ENCODE assay signal across 9 mouse cellular contexts in the genomic region with DNA sequence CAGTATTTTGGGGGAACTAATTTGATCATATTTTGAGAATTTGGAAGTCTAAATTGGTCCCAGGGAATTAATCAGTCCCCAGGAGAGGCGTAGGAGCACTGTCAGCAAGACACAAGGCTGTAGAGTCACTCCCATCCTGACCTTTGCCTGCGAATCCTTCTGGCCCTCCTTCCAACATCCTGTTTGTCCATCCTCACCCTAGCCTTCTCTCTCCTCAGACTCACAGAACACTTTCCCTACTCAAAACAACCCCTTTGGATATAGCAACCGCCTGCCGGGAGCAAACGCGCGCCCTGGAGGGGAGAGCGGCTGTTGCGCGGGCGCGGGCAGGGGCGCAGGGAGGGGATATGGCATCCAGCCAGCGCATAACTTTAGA. TPM values are rescaled to one million over a fixed set of nuclear protein-coding genes. Genes with fewer than 3 reads are reported as not detected.
A peak's percentile ranks its signal among the peaks of the same experiment; 100 is the strongest.
DNase-seq lines count a peak whose midpoint lies in the region; ATAC-seq lines count a peak whose summit lies in the region.
"Had no signal": no experiment of that assay in that cellular context is flagged by ENCODE, and none has a peak within 500 bp of the region (broad histone marks: within the 10 kb centered on the region; RNA-seq: fewer than 3 reads in every experiment).

No protein-coding gene starts in this region.

- peak; percentile 58 to 65 for DNase-seq in cerebellum, postnatal 10 days
- peak; percentile 52 for DNase-seq in CD4-positive, CD25-positive, alpha-beta regulatory T cell, adult 2 months (ENCODE audit: low read depth, low spot score)
- DNase-seq in embryonic facial prominence, embryonic 14.5 days (ENCODE audit: low spot score), result peak; percentile 35
- DNase-seq in heart, postnatal 4 days, result peak; percentile 31
- DNase-seq in limb, embryonic 11.5 days (ENCODE audit: low spot score), result peak; percentile 30
- peak; percentile 27 for DNase-seq in naive thymus-derived CD4-positive, alpha-beta T cell, adult 2 months (ENCODE audit: low read depth)
- DNase-seq in spleen, postnatal 14 days (ENCODE audit: low spot score in 2 of 2), result no peak

- no peaks in the 10 kb centered on the region for H3K9me3 ChIP-seq in embryonic facial prominence, embryonic 14.5 days (ENCODE audit: control insufficient read depth, low read length)
- H3K9me3 ChIP-seq in limb, embryonic 11.5 days (ENCODE audit: control insufficient read depth, low read length), result no peaks in the 10 kb centered on the region

- 7% methylated on average over 14 of the region's 14 CpGs for WGBS in embryonic facial prominence, embryonic 14.5 days
- WGBS in limb, embryonic 11.5 days, result 19% methylated on average over 14 of the region's 14 CpGs

- H3K27ac ChIP-seq in embryonic facial prominence, embryonic 14.5 days (replicated peaks; ENCODE audit: low read depth, low read length), result no peak overlapping the region
- H3K27ac ChIP-seq in limb, embryonic 11.5 days (replicated peaks; ENCODE audit: low read depth, low read length), result no peak overlapping the region

- peak overlapping the region; percentile 36 for H3K4me3 ChIP-seq in embryonic facial prominence, embryonic 14.5 days (ENCODE audit: low read depth, low read length)
- no peak overlapping the region for H3K4me3 ChIP-seq in limb, embryonic 11.5 days (ENCODE audit: low read depth, low read length)

- no peak for ATAC-seq in cerebellum, adult (ENCODE audit: insufficient number of reproducible peaks, low FRiP score, low TSS enrichment)
- ATAC-seq in embryonic facial prominence, embryonic 14.5 days (ENCODE audit: low read depth), result peak; percentile 61; the same call in 1 of the 2 replicates
- no peak for ATAC-seq in limb, embryonic 11.5 days (ENCODE audit: insufficient number of reproducible peaks, low FRiP score, low TSS enrichment, low read depth)

- H3K4me2 ChIP-seq in embryonic facial prominence, embryonic 14.5 days (ENCODE audit: low read depth, low read length), result peak overlapping the region; percentile 67
- peak overlapping the region; percentile 28; the same call in 1 of the 2 replicates for H3K4me2 ChIP-seq in limb, embryonic 11.5 days (ENCODE audit: low read depth, severe bottlenecking)

- 0 out of 2 replicates have a peak, but pooled peaks cover 4% of the 10 kb centered on the region for H3K4me1 ChIP-seq in embryonic facial prominence, embryonic 14.5 days (ENCODE audit: control insufficient read depth, insufficient read depth, low read length)
- no peaks in the 10 kb centered on the region for H3K4me1 ChIP-seq in limb, embryonic 11.5 days (ENCODE audit: control insufficient read depth, insufficient read depth, low read length)

- H3K9ac ChIP-seq in embryonic facial prominence, embryonic 14.5 days (ENCODE audit: low read depth, low read length), result peak overlapping the region; percentile 46; the same call in 1 of the 2 replicates
- H3K9ac ChIP-seq in limb, embryonic 11.5 days (ENCODE audit: low read length), result no peak overlapping the region

- H3K36me3 ChIP-seq in embryonic facial prominence, embryonic 14.5 days (ENCODE audit: control insufficient read depth, insufficient read depth, low read length), result no peaks in the 10 kb centered on the region
- no peaks in the 10 kb centered on the region for H3K36me3 ChIP-seq in limb, embryonic 11.5 days (ENCODE audit: control insufficient read depth, insufficient read depth, low read length)

- no peaks in the 10 kb centered on the region for H3K27me3 ChIP-seq in embryonic facial prominence, embryonic 14.5 days (replicated peaks; ENCODE audit: control insufficient read depth, insufficient read depth, low read length)
- no peaks in the 10 kb centered on the region for H3K27me3 ChIP-seq in limb, embryonic 11.5 days (ENCODE audit: control insufficient read depth, insufficient read depth, low read length)

RNA-seq across cellular contexts. Expression of a gene that starts 31.7 kb away (rescaled TPM):
- polyA plus RNA-seq in embryonic facial prominence, embryonic 14.5 days (2014; fragmentation: Nextera tagmentation; extraction: Ambion mirVana), result 3.4 and 4.4 TPM in 2 replicates
- total RNA-seq in heart, postnatal 4 days (2021), result under 1 TPM; 0.62 to 0.83 TPM
- 0.17 and 0.30 TPM in 2 replicates for polyA plus RNA-seq in limb, embryonic 11.5 days (2014; fragmentation: Nextera tagmentation; extraction: Ambion mirVana)
- total RNA-seq: hematopoietic stem cell, adult 5-6 weeks had no signal

RNA-seq across cellular contexts. Expression of a gene that starts 53.7 kb away (rescaled TPM):
- 11.5 and 12.2 TPM in 2 replicates for polyA plus RNA-seq in embryonic facial prominence, embryonic 14.5 days (2014; fragmentation: Nextera tagmentation; extraction: Ambion mirVana)
- total RNA-seq in heart, postnatal 4 days (2021), result 1 to 10 TPM; 3.0 to 3.3 TPM
- polyA plus RNA-seq in limb, embryonic 11.5 days (2014; fragmentation: Nextera tagmentation; extraction: Ambion mirVana), result 6.7 and 7.9 TPM in 2 replicates

Comparison
In these comparisons a context has a peak if more than half of its experiments do, and no peak if none do; other contexts are left out.
1. DNase-seq: peak in cerebellum, postnatal 10 days (2 of 2), CD4-positive, CD25-positive, alpha-beta regulatory T cell, adult 2 months (single experiment), embryonic facial prominence, embryonic 14.5 days (single experiment), heart, postnatal 4 days (single experiment), limb, embryonic 11.5 days (single experiment) and naive thymus-derived CD4-positive, alpha-beta T cell, adult 2 months (single experiment); none in spleen, postnatal 14 days (0 of 2).